Mouse (Mus musculus): ENCODE measurements around the gene Spats2l. TPM values are rescaled to one million over a fixed set of nuclear protein-coding genes. Genes with fewer than 3 reads are reported as not detected.

Gene Spats2l
- polyA plus RNA-seq, 1 experiment from 2014 or later: 55.2 TPM

GRCm38 (mm10) chr1:57995432-57996132, 221.6 kb downstream of the Spats2l start, which contains the start of gene Sgo2a:
TSS of gene Sgo2a (plus strand) at chr1:57995971.
- H3K9ac ChIP-seq (ENCODE audit: low read depth, low read length): peak within 1 kb of the TSS; percentile 83
- H3K9me3 ChIP-seq (ENCODE audit: control insufficient read depth, low read length): no peaks in the 10 kb centered on the region
- H3K4me3 ChIP-seq (ENCODE audit: low read depth, low read length): peak within 1 kb of the TSS; percentile 89
- peak within 1 kb of the TSS; percentile 71 for H3K27ac ChIP-seq (ENCODE audit: low read depth, low read length)
- peak within 1 kb of the TSS; percentile 51 for H3K4me2 ChIP-seq (replicated peaks; ENCODE audit: low read depth, low read length)
- no peaks in the 10 kb centered on the region for H3K27me3 ChIP-seq (ENCODE audit: control insufficient read depth, insufficient read depth, low read length)
- WGBS: 7% methylated on average over 30 of the region's 30 CpGs
- H3K4me1 ChIP-seq (replicated peaks; ENCODE audit: control insufficient read depth, insufficient read depth, low read length): no peaks in the 10 kb centered on the region
- ATAC-seq (ENCODE audit: low FRiP score): peak; percentile 99
- H3K36me3 ChIP-seq (ENCODE audit: control insufficient read depth, insufficient read depth, low read length): no peaks in the 10 kb centered on the region
- peak; percentile 98 for DNase-seq (ENCODE audit: low spot score)

DNA sequence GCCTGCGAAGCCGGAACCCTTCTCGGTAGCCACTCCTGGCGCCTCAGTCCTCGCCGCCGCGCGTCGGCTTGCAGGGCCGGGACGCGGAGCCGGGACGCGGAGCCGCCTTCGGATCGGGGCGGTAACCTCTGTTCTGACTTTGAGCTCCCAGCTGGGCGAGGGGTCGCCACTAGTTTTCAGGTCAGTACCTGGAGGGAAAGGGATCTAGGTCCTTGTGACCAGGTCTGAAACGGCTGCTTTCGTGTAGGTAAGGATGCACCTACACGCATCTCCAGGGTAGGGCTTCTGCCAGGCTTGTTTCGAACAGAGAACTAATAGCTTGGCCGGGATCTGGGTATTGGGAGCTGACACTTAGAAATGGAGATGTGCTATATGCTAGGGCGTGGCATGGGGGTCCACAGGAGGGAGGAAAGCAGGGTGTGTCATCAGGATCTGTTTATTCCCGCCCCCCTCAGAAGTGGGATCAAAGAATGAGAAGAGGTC, 222.2 kb downstream of the Spats2l start:
- no peaks in the 10 kb centered on the region for H3K9me3 ChIP-seq (ENCODE audit: control insufficient read depth, low read length)
- no peaks in the 10 kb centered on the region for H3K4me1 ChIP-seq (replicated peaks; ENCODE audit: control insufficient read depth, insufficient read depth, low read length)
- 0% methylated on average over 29 of the region's 29 CpGs for WGBS
- peak overlapping the region; percentile 71 for H3K27ac ChIP-seq (ENCODE audit: low read depth, low read length)
- H3K4me2 ChIP-seq (replicated peaks; ENCODE audit: low read depth, low read length): peak overlapping the region; percentile 51
- peak; percentile 72 for ATAC-seq (ENCODE audit: low FRiP score)
- H3K9ac ChIP-seq (ENCODE audit: low read depth, low read length): peak overlapping the region; percentile 83
- H3K27me3 ChIP-seq (ENCODE audit: control insufficient read depth, insufficient read depth, low read length): no peaks in the 10 kb centered on the region
- peak overlapping the region; percentile 89 for H3K4me3 ChIP-seq (ENCODE audit: low read depth, low read length)
- no peak for DNase-seq (ENCODE audit: low spot score)
- no peaks in the 10 kb centered on the region for H3K36me3 ChIP-seq (ENCODE audit: control insufficient read depth, insufficient read depth, low read length)

Other genes starting within 250 kb of the Spats2l start
- 25.9 and 26.0 TPM in 2 replicates for gene Sgo2a, start 221.8 kb downstream of the Spats2l start, polyA plus RNA-seq (2014; fragmentation: Nextera tagmentation; extraction: Ambion mirVana)
- 19.0 and 19.3 TPM in 2 replicates for gene Kctd18, start 244.8 kb downstream of the Spats2l start, polyA plus RNA-seq (2014; fragmentation: Nextera tagmentation; extraction: Ambion mirVana)